Mouse (Mus musculus): ENCODE measurements around the gene Rnaseh2a. TPM values are rescaled to one million over a fixed set of nuclear protein-coding genes. Genes with fewer than 3 reads are reported as not detected.
A peak's percentile ranks its signal among the peaks of the same experiment; 100 is the strongest.

The Rnaseh2a gene
- total and polyA plus RNA-seq, 2 experiments, result 17.1 to 28.3 TPM

- Histone ChIP-seq H3K79me2 (ENCODE audit: control insufficient read depth, insufficient read depth, low read length) (no peaks in the 10 kb centered on the region), H3K36me3 (ENCODE audit: control insufficient read depth, insufficient read depth, low read length) (no peaks in the 10 kb centered on the region), H3K27me3 (ENCODE audit: control insufficient read depth, insufficient read depth, low read length) (peaks cover 3% of the 10 kb centered on the region; the same call in 1 of the 2 replicates), H3K4me1 (ENCODE audit: control insufficient read depth, insufficient read depth, low read length) (peaks cover 2% of the 10 kb centered on the region; the same call in 1 of the 2 replicates), H3K9ac (ENCODE audit: low read depth, low read length) (no peak overlapping the region), H3K4me3 (ENCODE audit: insufficient read depth, low read depth, low read length) (no peak overlapping the region), H3K27ac (replicated peaks; ENCODE audit: insufficient read depth, low read depth, low read length) (no peak overlapping the region)
- peak; percentile 60 for DNase-seq (ENCODE audit: extremely low read depth, low read depth, low spot score)
- WGBS, result 7% methylated on average over 18 of the region's 18 CpGs
- no peak for TF ChIP-seq POLR2A (IDR thresholded peaks at IDR 0.05; ENCODE audit: extremely low read depth, insufficient read depth, low read length)
- TF ChIP-seq CTCF (IDR thresholded peaks at IDR 0.05; ENCODE audit: low read depth, low read length), result no peak
Observed at GRCm38 (mm10) chr8:84952612-84953255, 16.8 kb downstream of the Rnaseh2a start.

- Histone ChIP-seq H3K9ac (ENCODE audit: low read depth, low read length) (no peak overlapping the region), H3K27me3 (ENCODE audit: control insufficient read depth, insufficient read depth, low read length) (peaks cover 20% of the 10 kb centered on the region), H3K27ac (replicated peaks; ENCODE audit: insufficient read depth, low read depth, low read length) (no peak overlapping the region), H3K79me2 (ENCODE audit: control insufficient read depth, insufficient read depth, low read length) (no peaks in the 10 kb centered on the region), H3K4me3 (ENCODE audit: insufficient read depth, low read depth, low read length) (no peak overlapping the region), H3K36me3 (ENCODE audit: control insufficient read depth, insufficient read depth, low read length) (no peaks in the 10 kb centered on the region), H3K4me1 (ENCODE audit: control insufficient read depth, insufficient read depth, low read length) (peaks cover under 1% of the 10 kb centered on the region; the same call in 1 of the 2 replicates)
- TF ChIP-seq POLR2A (IDR thresholded peaks at IDR 0.05; ENCODE audit: extremely low read depth, insufficient read depth, low read length) (no peak), CTCF (IDR thresholded peaks at IDR 0.05; ENCODE audit: low read depth, low read length) (no peak)
- DNase-seq (ENCODE audit: extremely low read depth, low read depth, low spot score), result no peak
- 29% methylated on average over 12 of the region's 12 CpGs for WGBS
Observed at GRCm38 (mm10) chr8:84949753-84950152, 19.8 kb downstream of the Rnaseh2a start.

- H3K4me3 ChIP-seq (ENCODE audit: insufficient read depth, low read depth, low read length), result no peak overlapping the region
- no peaks in the 10 kb centered on the region for H3K79me2 ChIP-seq (ENCODE audit: control insufficient read depth, insufficient read depth, low read length)
- no peak overlapping the region for H3K27ac ChIP-seq (replicated peaks; ENCODE audit: insufficient read depth, low read depth, low read length)
- TF ChIP-seq CTCF (IDR thresholded peaks at IDR 0.05; ENCODE audit: low read depth, low read length), result peak; percentile 19; the same call in 1 of the 2 replicates
- no peak for TF ChIP-seq POLR2A (IDR thresholded peaks at IDR 0.05; ENCODE audit: extremely low read depth, insufficient read depth, low read length)
- WGBS, result 7% methylated on average over 9 of the region's 9 CpGs
- H3K9ac ChIP-seq (ENCODE audit: low read depth, low read length), result no peak overlapping the region
- peaks cover 3% of the 10 kb centered on the region; the same call in 1 of the 2 replicates for H3K4me1 ChIP-seq (ENCODE audit: control insufficient read depth, insufficient read depth, low read length)
- no peak for DNase-seq (ENCODE audit: extremely low read depth, low read depth, low spot score)
- H3K27me3 ChIP-seq (ENCODE audit: control insufficient read depth, insufficient read depth, low read length), result peaks cover 22% of the 10 kb centered on the region
- no peaks in the 10 kb centered on the region for H3K36me3 ChIP-seq (ENCODE audit: control insufficient read depth, insufficient read depth, low read length)
Observed at GRCm38 (mm10) chr8:84947241-84947545, 22.4 kb downstream of the Rnaseh2a start.

GRCm38 (mm10) chr8:84946528-84947240 is 22.9 kb downstream of the Rnaseh2a start, which contains the start of gene Rtbdn:
Gene Rtbdn (plus strand): TSS chr8:84946991.
- Histone ChIP-seq H3K9ac (ENCODE audit: low read depth, low read length) (no peak within 1 kb of the TSS), H3K36me3 (ENCODE audit: control insufficient read depth, insufficient read depth, low read length) (no peaks in the 10 kb centered on the region), H3K4me1 (ENCODE audit: control insufficient read depth, insufficient read depth, low read length) (peaks cover 3% of the 10 kb centered on the region; the same call in 1 of the 2 replicates), H3K27ac (replicated peaks; ENCODE audit: insufficient read depth, low read depth, low read length) (no peak within 1 kb of the TSS), H3K27me3 (ENCODE audit: control insufficient read depth, insufficient read depth, low read length) (peaks cover 22% of the 10 kb centered on the region), H3K4me3 (ENCODE audit: insufficient read depth, low read depth, low read length) (no peak within 1 kb of the TSS), H3K79me2 (ENCODE audit: control insufficient read depth, insufficient read depth, low read length) (no peaks in the 10 kb centered on the region)
- WGBS, result 14% methylated on average over 17 of the region's 17 CpGs
- DNase-seq (ENCODE audit: extremely low read depth, low read depth, low spot score), result no peak
- TF ChIP-seq POLR2A (IDR thresholded peaks at IDR 0.05; ENCODE audit: extremely low read depth, insufficient read depth, low read length), result no peak
- TF ChIP-seq CTCF (IDR thresholded peaks at IDR 0.05; ENCODE audit: low read depth, low read length), result peak; percentile 44; the same call in 1 of the 2 replicates

- H3K79me2 ChIP-seq (ENCODE audit: control insufficient read depth, insufficient read depth, low read length), result no peaks in the 10 kb centered on the region
- WGBS, result 3% methylated on average over 45 of the region's 67 CpGs
- H3K4me1 ChIP-seq (ENCODE audit: control insufficient read depth, insufficient read depth, low read length), result peaks cover 3% of the 10 kb centered on the region; the same call in 1 of the 2 replicates
- H3K4me3 ChIP-seq (ENCODE audit: insufficient read depth, low read depth, low read length), result no peak overlapping the region
- no peak for DNase-seq (ENCODE audit: extremely low read depth, low read depth, low spot score)
- H3K9ac ChIP-seq (ENCODE audit: low read depth, low read length), result no peak overlapping the region
- no peaks in the 10 kb centered on the region for H3K36me3 ChIP-seq (ENCODE audit: control insufficient read depth, insufficient read depth, low read length)
- H3K27ac ChIP-seq (replicated peaks; ENCODE audit: insufficient read depth, low read depth, low read length), result no peak overlapping the region
- TF ChIP-seq POLR2A (IDR thresholded peaks at IDR 0.05; ENCODE audit: extremely low read depth, insufficient read depth, low read length), result no peak
- no peak for TF ChIP-seq CTCF (IDR thresholded peaks at IDR 0.05; ENCODE audit: low read depth, low read length)
- H3K27me3 ChIP-seq (ENCODE audit: control insufficient read depth, insufficient read depth, low read length), result peaks cover 22% of the 10 kb centered on the region
Observed at GRCm38 (mm10) chr8:84945633-84946527, 23.7 kb downstream of the Rnaseh2a start.
